Mouse (Mus musculus): ENCODE data around the gene Washc4. TPM values are rescaled to one million over a fixed set of nuclear protein-coding genes. Genes with fewer than 3 reads are reported as not detected.
"Not testable (repeated sequence)": the region's sequence is repeated elsewhere in the genome, so short reads cannot be mapped to it uniquely, and the experiment has no call there.

Gene Washc4
- 12.7 and 16.3 TPM in 2 replicates for polyA plus RNA-seq (2012; rRNA removed)

DNA sequence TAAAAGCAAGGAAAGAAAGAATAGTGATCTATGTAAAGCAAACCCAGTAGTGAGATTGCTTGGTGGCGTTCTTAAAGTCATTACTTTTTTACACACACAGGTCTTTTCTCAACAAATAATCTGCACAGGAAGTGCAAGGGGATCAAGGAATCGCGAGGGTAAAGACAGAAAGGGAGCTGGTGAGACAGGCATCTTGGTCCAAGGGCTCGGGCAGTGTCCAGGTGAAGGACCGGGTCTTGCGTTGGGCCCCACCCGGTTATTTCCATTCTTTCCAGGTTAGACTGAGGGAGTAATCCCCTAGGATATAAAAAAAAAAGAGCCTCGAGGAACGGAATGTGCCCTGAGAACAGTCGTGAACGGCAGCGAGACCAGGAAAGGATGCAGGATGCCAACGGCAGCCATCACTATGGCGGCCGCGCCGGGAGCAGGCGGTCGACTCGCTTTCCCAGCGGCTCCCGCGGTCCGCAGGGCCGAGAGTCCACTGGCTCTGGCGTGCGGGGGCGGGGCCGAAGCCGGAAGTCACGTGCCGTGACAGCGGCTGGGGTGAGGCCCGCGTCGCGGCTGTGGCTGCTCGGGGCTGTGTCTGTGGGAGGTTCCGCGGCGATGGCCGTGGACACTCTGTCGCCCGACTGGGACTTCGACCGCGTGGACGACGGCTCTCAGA, at the start of gene Washc4:
Washc4 (plus strand) TSS at position 314 of the 664 bp plus-strand sequence.
- peak; percentile 96 for DNase-seq (ENCODE audit: low read depth)
- TF ChIP-seq POLR2A (IDR thresholded peaks at IDR 0.05; ENCODE audit: borderline replicate concordance, extremely low read depth, insufficient read depth, insufficient read length, poor library complexity, severe bottlenecking) = peak; percentile 97
- no peak for TF ChIP-seq CTCF (IDR thresholded peaks at IDR 0.05; ENCODE audit: borderline replicate concordance, extremely low read depth, insufficient read depth, insufficient read length)

GRCm38 (mm10) chr10:83497321-83497720, 46.2 kb upstream of the Washc4 start:
- TF ChIP-seq CTCF (IDR thresholded peaks at IDR 0.05; ENCODE audit: borderline replicate concordance, extremely low read depth, insufficient read depth, insufficient read length) (no peak), POLR2A (IDR thresholded peaks at IDR 0.05; ENCODE audit: borderline replicate concordance, extremely low read depth, insufficient read depth, insufficient read length, poor library complexity, severe bottlenecking) (no peak)
- no peak for DNase-seq (ENCODE audit: low read depth)

GRCm38 (mm10) chr10:83508962-83509660, 34.4 kb upstream of the Washc4 start:
- peak; percentile 31 for DNase-seq (ENCODE audit: low read depth)
- no peak for TF ChIP-seq POLR2A (IDR thresholded peaks at IDR 0.05; ENCODE audit: borderline replicate concordance, extremely low read depth, insufficient read depth, insufficient read length, poor library complexity, severe bottlenecking)
- TF ChIP-seq CTCF (IDR thresholded peaks at IDR 0.05; ENCODE audit: borderline replicate concordance, extremely low read depth, insufficient read depth, insufficient read length) = peak; percentile 13; the same call in 1 of the 2 replicates

- DNase-seq (ENCODE audit: low read depth) = no peak
These were observed 32.2 kb upstream of the Washc4 start for GRCm38 (mm10) chr10:83511304-83511703.

GRCm38 (mm10) chr10:83513736-83514135, 29.8 kb upstream of the Washc4 start:
- TF ChIP-seq CTCF (IDR thresholded peaks at IDR 0.05; ENCODE audit: borderline replicate concordance, extremely low read depth, insufficient read depth, insufficient read length) (no peak), POLR2A (IDR thresholded peaks at IDR 0.05; ENCODE audit: borderline replicate concordance, extremely low read depth, insufficient read depth, insufficient read length, poor library complexity, severe bottlenecking) (no peak)
- no peak for DNase-seq (ENCODE audit: low read depth)

More at GRCm38 (mm10) chr10:83511304-83511703, 32.2 kb upstream of the Washc4 start:
- TF ChIP-seq CTCF (IDR thresholded peaks at IDR 0.05; ENCODE audit: borderline replicate concordance, extremely low read depth, insufficient read depth, insufficient read length) (no peak), POLR2A (IDR thresholded peaks at IDR 0.05; ENCODE audit: borderline replicate concordance, extremely low read depth, insufficient read depth, insufficient read length, poor library complexity, severe bottlenecking) (no peak)

GRCm38 (mm10) chr10:83520990-83521389, 22.6 kb upstream of the Washc4 start:
- TF ChIP-seq POLR2A (IDR thresholded peaks at IDR 0.05; ENCODE audit: borderline replicate concordance, extremely low read depth, insufficient read depth, insufficient read length, poor library complexity, severe bottlenecking) (no peak), CTCF (IDR thresholded peaks at IDR 0.05; ENCODE audit: borderline replicate concordance, extremely low read depth, insufficient read depth, insufficient read length) (peak; percentile 37; the same call in 1 of the 2 replicates)
- no peak for DNase-seq (ENCODE audit: low read depth)

DNA sequence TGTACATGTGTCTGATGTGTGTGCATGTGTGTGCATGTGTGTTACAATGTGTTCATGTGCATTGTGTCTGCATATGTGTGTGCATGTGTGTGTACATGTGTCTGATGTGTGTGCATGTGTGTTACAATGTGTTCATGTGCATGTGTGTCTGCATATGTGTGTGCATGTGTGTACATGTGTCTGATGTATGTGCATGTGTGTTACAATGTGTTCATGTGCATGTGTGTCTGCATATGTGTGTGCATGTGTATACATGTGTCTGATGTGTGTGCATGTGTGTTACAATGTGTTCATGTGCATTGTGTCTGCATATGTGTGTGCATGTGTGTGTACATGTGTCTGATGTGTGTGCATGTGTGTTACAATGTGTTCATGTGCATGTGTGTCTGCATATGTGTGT, 19.3 kb upstream of the Washc4 start:
- DNase-seq (ENCODE audit: low read depth) = not testable (repeated sequence)

- no peak for TF ChIP-seq POLR2A (IDR thresholded peaks at IDR 0.05; ENCODE audit: borderline replicate concordance, extremely low read depth, insufficient read depth, insufficient read length, poor library complexity, severe bottlenecking)
- TF ChIP-seq CTCF (IDR thresholded peaks at IDR 0.05; ENCODE audit: borderline replicate concordance, extremely low read depth, insufficient read depth, insufficient read length) = no peak
- no peak for DNase-seq (ENCODE audit: low read depth)
These were observed 13.1 kb upstream of the Washc4 start for GRCm38 (mm10) chr10:83530384-83530967.

- 0 out of 2 replicates have a peak, but pooled peaks have one; percentile 5 for TF ChIP-seq POLR2A (IDR thresholded peaks at IDR 0.05; ENCODE audit: borderline replicate concordance, extremely low read depth, insufficient read depth, insufficient read length, poor library complexity, severe bottlenecking)
- no peak for TF ChIP-seq CTCF (IDR thresholded peaks at IDR 0.05; ENCODE audit: borderline replicate concordance, extremely low read depth, insufficient read depth, insufficient read length)
- peak; percentile 73 for DNase-seq (ENCODE audit: low read depth)
These were observed 10.2 kb upstream of the Washc4 start for GRCm38 (mm10) chr10:83533258-83533909.

- TF ChIP-seq CTCF (IDR thresholded peaks at IDR 0.05; ENCODE audit: borderline replicate concordance, extremely low read depth, insufficient read depth, insufficient read length) = no peak
- TF ChIP-seq POLR2A (IDR thresholded peaks at IDR 0.05; ENCODE audit: borderline replicate concordance, extremely low read depth, insufficient read depth, insufficient read length, poor library complexity, severe bottlenecking) = peak; percentile 42; the same call in 1 of the 2 replicates
- peak; percentile 93 for DNase-seq (ENCODE audit: low read depth)
These were observed 9.7 kb upstream of the Washc4 start, which contains the start of gene Aldh1l2 for GRCm38 (mm10) chr10:83533910-83534283. Aldh1l2 (minus strand) TSS chr10:83534140.

DNA sequence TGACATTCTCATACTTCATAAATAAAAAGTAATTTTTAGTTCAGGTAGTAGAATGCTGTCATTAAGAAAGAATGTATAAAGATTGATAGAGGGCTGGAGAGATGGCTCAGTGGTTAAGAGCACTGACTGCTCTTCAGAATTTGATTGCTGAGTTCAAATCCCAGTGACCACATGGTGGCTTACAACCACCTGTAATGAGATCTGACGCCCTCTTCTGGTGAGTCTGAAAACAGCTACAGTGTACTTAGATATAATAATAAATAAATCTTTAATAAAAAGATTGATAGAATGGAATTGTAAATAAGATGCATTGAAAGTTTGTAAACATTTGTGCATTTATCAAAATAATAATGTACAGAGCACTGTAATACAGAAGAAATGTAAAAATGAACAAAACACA, 7.1 kb upstream of the Washc4 start:
- DNase-seq (ENCODE audit: low read depth) = no peak
- TF ChIP-seq CTCF (IDR thresholded peaks at IDR 0.05; ENCODE audit: borderline replicate concordance, extremely low read depth, insufficient read depth, insufficient read length) = no peak
- no peak for TF ChIP-seq POLR2A (IDR thresholded peaks at IDR 0.05; ENCODE audit: borderline replicate concordance, extremely low read depth, insufficient read depth, insufficient read length, poor library complexity, severe bottlenecking)
